In the genomic region with DNA sequence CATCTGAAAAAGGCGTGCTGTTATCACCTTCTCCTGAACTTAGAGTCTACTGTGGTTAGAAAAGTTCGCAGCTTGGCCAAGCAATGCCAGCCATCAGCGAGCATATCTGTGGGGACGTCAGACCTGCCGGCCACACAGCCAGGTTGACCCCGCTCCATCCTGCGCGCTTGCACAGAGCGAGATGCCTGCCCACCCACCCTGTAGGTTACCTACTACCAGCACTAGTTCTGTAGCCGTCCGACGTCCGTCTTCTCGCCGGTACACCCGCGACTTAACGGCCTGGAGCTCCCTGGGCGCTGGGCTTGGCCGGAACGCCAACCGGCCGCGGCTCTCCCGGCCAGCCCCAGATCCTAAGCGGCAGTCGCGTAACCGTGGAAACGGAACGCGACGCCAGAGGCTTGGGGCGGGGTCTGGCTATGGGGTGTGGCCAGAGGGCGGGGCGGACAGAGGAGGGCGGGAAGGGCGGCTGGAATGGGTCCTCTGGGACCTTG, we compare ENCODE assay signal across 8 mouse cellular contexts. TPM values are rescaled to one million over a fixed set of nuclear protein-coding genes. Genes with fewer than 3 reads are reported as not detected.
DNase-seq lines count a peak whose midpoint lies in the region; ATAC-seq and TF ChIP-seq lines count a peak whose summit lies in the region.

A gene (minus strand): TSS at position 356 of the 491 bp plus-strand sequence.

- under 1% methylated on average over 38 of the region's 38 CpGs for WGBS in embryonic facial prominence, embryonic 10.5 days
- under 1% methylated on average over 38 of the region's 38 CpGs for WGBS in heart, embryonic 10.5 days
- under 1% methylated on average over 38 of the region's 38 CpGs for WGBS in liver, embryonic 13.5 days (ENCODE audit: insufficient replicate concordance)
- WGBS in neural tube, embryonic 11.5 days: under 1% methylated on average over 38 of the region's 38 CpGs
- under 1% methylated on average over 38 of the region's 38 CpGs for WGBS in stomach, postnatal 0 days

- peak; percentile 90 for ATAC-seq in liver, embryonic 13.5 days (ENCODE audit: low read depth)
- ATAC-seq in neural tube, embryonic 11.5 days (ENCODE audit: insufficient read depth, low FRiP score, low TSS enrichment): peak; percentile 98
- peak; percentile 95 for ATAC-seq in stomach, postnatal 0 days (ENCODE audit: low FRiP score, low TSS enrichment)

- no peak for TF ChIP-seq EP300 in stomach, postnatal 0 days (optimal IDR thresholded peaks at IDR 0.05)

- peaks cover 7% of the 10 kb centered on the region for H3K4me1 ChIP-seq in embryonic facial prominence, embryonic 10.5 days
- peaks cover 6% of the 10 kb centered on the region; the same call in 1 of the 2 replicates for H3K4me1 ChIP-seq in heart, embryonic 10.5 days
- H3K4me1 ChIP-seq in liver, embryonic 13.5 days (replicated peaks): peaks cover 8% of the 10 kb centered on the region
- no peaks in the 10 kb centered on the region for H3K4me1 ChIP-seq in neural tube, embryonic 11.5 days (ENCODE audit: control insufficient read depth, insufficient read depth, low read length)
- H3K4me1 ChIP-seq in stomach, postnatal 0 days (replicated peaks; ENCODE audit: control insufficient read depth, insufficient read depth): no peaks in the 10 kb centered on the region

- no peaks in the 10 kb centered on the region for H3K9me3 ChIP-seq in embryonic facial prominence, embryonic 10.5 days
- no peaks in the 10 kb centered on the region for H3K9me3 ChIP-seq in heart, embryonic 10.5 days
- no peaks in the 10 kb centered on the region for H3K9me3 ChIP-seq in liver, embryonic 13.5 days (replicated peaks)
- no peaks in the 10 kb centered on the region for H3K9me3 ChIP-seq in neural tube, embryonic 11.5 days (ENCODE audit: control insufficient read depth, low read length)
- no peaks in the 10 kb centered on the region for H3K9me3 ChIP-seq in stomach, postnatal 0 days (ENCODE audit: control insufficient read depth, low read length)

- H3K9ac ChIP-seq in liver, embryonic 13.5 days: peak within 1 kb of the TSS; percentile 33; the same call in 1 of the 2 replicates
- H3K9ac ChIP-seq in neural tube, embryonic 11.5 days (ENCODE audit: low read length): peak within 1 kb of the TSS; percentile 54
- peak within 1 kb of the TSS; percentile 53; the same call in 1 of the 2 replicates for H3K9ac ChIP-seq in stomach, postnatal 0 days (ENCODE audit: low read length)

- H3K27me3 ChIP-seq in embryonic facial prominence, embryonic 10.5 days (replicated peaks; ENCODE audit: low read depth, poor library complexity, severe bottlenecking): peaks cover 10% of the 10 kb centered on the region
- no peaks in the 10 kb centered on the region for H3K27me3 ChIP-seq in heart, embryonic 10.5 days (ENCODE audit: insufficient read depth, poor library complexity, severe bottlenecking)
- H3K27me3 ChIP-seq in liver, embryonic 13.5 days: peaks cover 12% of the 10 kb centered on the region
- H3K27me3 ChIP-seq in neural tube, embryonic 11.5 days (ENCODE audit: control insufficient read depth, insufficient read depth, low read length): no peaks in the 10 kb centered on the region
- no peaks in the 10 kb centered on the region for H3K27me3 ChIP-seq in stomach, postnatal 0 days (ENCODE audit: control insufficient read depth, insufficient read depth, low read length)

- peak within 1 kb of the TSS; percentile 75 for H3K4me2 ChIP-seq in liver, embryonic 13.5 days
- H3K4me2 ChIP-seq in neural tube, embryonic 11.5 days (ENCODE audit: low read depth): peak within 1 kb of the TSS; percentile 91
- H3K4me2 ChIP-seq in stomach, postnatal 0 days (replicated peaks; ENCODE audit: low read depth): peak within 1 kb of the TSS; percentile 87

- no peak within 1 kb of the TSS for H3K27ac ChIP-seq in embryonic facial prominence, embryonic 10.5 days (replicated peaks)
- peak within 1 kb of the TSS; percentile 52; the same call in 1 of the 2 replicates for H3K27ac ChIP-seq in heart, embryonic 10.5 days
- no peak within 1 kb of the TSS for H3K27ac ChIP-seq in liver, embryonic 13.5 days
- no peak within 1 kb of the TSS for H3K27ac ChIP-seq in neural tube, embryonic 11.5 days (ENCODE audit: low read depth, low read length)
- H3K27ac ChIP-seq in stomach, postnatal 0 days (replicated peaks): no peak within 1 kb of the TSS

- DNase-seq in urinary bladder, adult 18-20 months (ENCODE audit: low spot score in 2 of 2): peak; percentile 39 to 57
- DNase-seq in urinary bladder, postnatal 10 days (ENCODE audit: low spot score): no peak
- DNase-seq in embryonic facial prominence, embryonic 10.5 days (ENCODE audit: low spot score): peak; percentile 89
- DNase-seq in heart, embryonic 10.5 days (ENCODE audit: low spot score): peak; percentile 85
- peak; percentile 59 for DNase-seq in kidney, adult 9 months
- peak; percentile 38 for DNase-seq in liver, embryonic 13.5 days
- peak; percentile 88 for DNase-seq in neural tube, embryonic 11.5 days (ENCODE audit: low spot score)
- peak; percentile 82 for DNase-seq in stomach, postnatal 0 days (ENCODE audit: low spot score)

- TF ChIP-seq CTCF in stomach, postnatal 0 days (IDR thresholded peaks at IDR 0.05; ENCODE audit: low read depth): no peak

- H3K36me3 ChIP-seq in embryonic facial prominence, embryonic 10.5 days (replicated peaks): no peaks in the 10 kb centered on the region
- no peaks in the 10 kb centered on the region for H3K36me3 ChIP-seq in heart, embryonic 10.5 days
- no peaks in the 10 kb centered on the region for H3K36me3 ChIP-seq in liver, embryonic 13.5 days
- no peaks in the 10 kb centered on the region for H3K36me3 ChIP-seq in neural tube, embryonic 11.5 days (ENCODE audit: control insufficient read depth, insufficient read depth, low read length)
- no peaks in the 10 kb centered on the region for H3K36me3 ChIP-seq in stomach, postnatal 0 days (ENCODE audit: control insufficient read depth, insufficient read depth, low read length)

- H3K4me3 ChIP-seq in embryonic facial prominence, embryonic 10.5 days: peak within 1 kb of the TSS; percentile 65
- peak within 1 kb of the TSS; percentile 69 for H3K4me3 ChIP-seq in heart, embryonic 10.5 days
- H3K4me3 ChIP-seq in liver, embryonic 13.5 days (replicated peaks): peak within 1 kb of the TSS; percentile 54
- peak within 1 kb of the TSS; percentile 45 for H3K4me3 ChIP-seq in neural tube, embryonic 11.5 days (ENCODE audit: low read depth, low read length)
- H3K4me3 ChIP-seq in stomach, postnatal 0 days (ENCODE audit: low read depth, low read length): peak within 1 kb of the TSS; percentile 45

RNA-seq across cellular contexts. Expression of the gene that starts here (rescaled TPM):
- polyA plus RNA-seq in embryonic facial prominence, embryonic 10.5 days (2016; fragmentation: Nextera tagmentation; extraction: Ambion mirVana): 0.42 and 0.67 TPM in 2 replicates
- 0.05 TPM in 1 of 2 replicates, not detected in the other for polyA plus RNA-seq in heart, embryonic 10.5 days (2016; fragmentation: Nextera tagmentation; extraction: Ambion mirVana)
- not detected in 2 replicates for polyA plus RNA-seq in liver, embryonic 13.5 days (2015; fragmentation: Nextera tagmentation; extraction: Ambion mirVana)
- 0.60 and 1.9 TPM in 2 replicates for polyA plus RNA-seq in neural tube, embryonic 11.5 days (2014; fragmentation: Nextera tagmentation; extraction: Ambion mirVana)
- polyA plus RNA-seq in stomach, postnatal 0 days (2015; fragmentation: Nextera tagmentation; extraction: Ambion mirVana): 0.19 and 0.59 TPM in 2 replicates

Comparison
In these comparisons a context has a peak if more than half of its experiments do, and no peak if none do; other contexts are left out.
1. Peak in DNase-seq and H3K4me3 ChIP-seq in embryonic facial prominence, embryonic 10.5 days; RNA of the gene not detected or under 1 TPM.
2. Peak in DNase-seq, H3K4me3 ChIP-seq and H3K27ac ChIP-seq in heart, embryonic 10.5 days; RNA of the gene not detected or under 1 TPM.
3. Peak in DNase-seq, ATAC-seq, H3K4me3 ChIP-seq, H3K9ac ChIP-seq and H3K4me2 ChIP-seq in liver, embryonic 13.5 days; RNA of the gene not detected or under 1 TPM.
4. Peak in DNase-seq, ATAC-seq, H3K4me3 ChIP-seq, H3K9ac ChIP-seq and H3K4me2 ChIP-seq in stomach, postnatal 0 days; RNA of the gene not detected or under 1 TPM.